Mouse (Mus musculus) adrenal gland, postnatal 10 days (tissue): Measurements from ENCODE around the gene Slc17a2. TPM values are rescaled to one million over a fixed set of nuclear protein-coding genes. Genes with fewer than 3 reads are reported as not detected.

ENCODE experiments used
- DNase-seq: peaks from one replicate; pipeline ENCODE4 v3.0.0; 2021; ENCODE audit warnings: mixed read lengths
- total RNA-seq, 2 experiments: library from RNA; stranded (reverse); gene quantifications; 2 replicates each; pipeline ENCODE4 v1.2.3; 2021

Gene Slc17a2
- total RNA-seq, 2 experiments from 2014 or later: 16.2 to 33.8 TPM

DNA sequence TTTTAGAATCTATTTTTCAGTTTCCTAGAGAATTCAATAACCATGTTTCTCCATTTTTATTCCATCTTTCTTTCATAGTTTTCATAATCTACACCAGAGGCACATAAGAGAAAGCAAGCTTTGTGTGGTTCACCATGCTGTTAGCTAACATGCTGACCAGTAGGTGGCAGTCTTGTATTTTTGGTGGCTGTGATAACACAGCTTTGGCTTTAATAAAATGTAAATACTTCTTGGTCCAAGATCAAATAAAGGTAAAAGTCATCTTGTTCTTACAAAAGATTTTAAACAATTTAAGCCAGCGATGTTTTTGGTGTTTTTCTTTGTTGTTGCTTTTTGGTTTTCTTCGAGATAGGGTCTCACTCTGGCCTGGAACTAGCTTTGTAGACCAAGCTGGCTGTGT is 14.3 kb upstream of the Slc17a2 start:
- peak; percentile 66 for DNase-seq

DNA sequence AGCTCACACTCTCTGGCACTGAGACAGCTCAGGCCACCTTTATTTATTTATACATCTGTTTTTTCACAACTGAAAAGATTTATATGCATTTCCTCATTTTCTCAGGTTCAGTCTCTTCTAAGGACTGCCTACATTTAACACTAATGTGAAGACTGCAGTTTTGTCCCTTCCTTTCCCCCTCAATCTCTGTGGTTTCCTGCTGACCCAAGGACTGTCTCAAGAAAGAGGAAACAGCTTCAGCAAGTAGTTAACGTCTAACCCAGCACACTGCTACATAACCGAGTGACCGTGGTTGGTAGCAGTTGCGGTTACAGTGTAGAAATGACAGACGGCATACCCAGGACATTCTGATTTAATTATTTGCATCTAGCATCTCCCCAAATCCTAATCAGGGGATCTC is 7.4 kb upstream of the Slc17a2 start:
- DNase-seq: no peak

DNA sequence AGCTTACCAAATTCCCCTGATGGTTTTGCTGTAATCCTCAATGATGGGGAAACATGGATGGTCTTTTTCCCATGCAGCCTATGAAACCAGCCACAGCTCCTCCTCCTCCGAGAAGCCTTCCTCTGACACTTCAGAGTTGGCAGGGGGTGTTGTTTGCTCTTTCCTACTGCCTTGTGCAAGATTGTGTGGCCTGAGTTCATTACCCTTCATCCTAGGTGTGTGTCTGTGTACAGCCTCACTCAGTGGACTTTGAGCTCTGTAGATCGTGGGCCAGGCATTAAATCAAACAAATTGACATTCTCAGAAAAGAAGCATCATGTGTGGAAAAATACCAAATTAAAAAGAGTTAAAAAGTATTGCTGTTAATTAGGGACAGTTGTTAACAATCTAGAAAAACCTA is 2.3 kb upstream of the Slc17a2 start:
- DNase-seq: no peak

DNA sequence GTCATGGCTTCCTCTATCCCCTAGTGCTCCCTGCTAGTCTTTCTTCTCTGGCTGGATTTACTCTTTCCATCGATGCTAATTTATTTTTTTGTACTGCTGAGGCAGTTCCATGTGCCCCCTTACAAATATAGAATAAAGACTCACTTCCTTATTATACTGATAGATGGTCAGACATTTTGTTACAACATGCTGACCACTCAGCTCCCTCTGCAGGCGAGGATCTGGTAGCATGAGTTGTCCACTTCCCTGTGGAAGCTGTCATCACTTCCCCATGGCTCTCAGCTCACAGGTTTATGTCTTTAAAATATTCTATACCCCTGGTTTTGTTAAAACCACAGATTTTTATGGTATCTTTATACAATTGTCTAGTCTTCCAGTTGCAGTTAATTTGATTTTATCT is 9.4 kb downstream of the Slc17a2 start:
- DNase-seq: no peak

DNA sequence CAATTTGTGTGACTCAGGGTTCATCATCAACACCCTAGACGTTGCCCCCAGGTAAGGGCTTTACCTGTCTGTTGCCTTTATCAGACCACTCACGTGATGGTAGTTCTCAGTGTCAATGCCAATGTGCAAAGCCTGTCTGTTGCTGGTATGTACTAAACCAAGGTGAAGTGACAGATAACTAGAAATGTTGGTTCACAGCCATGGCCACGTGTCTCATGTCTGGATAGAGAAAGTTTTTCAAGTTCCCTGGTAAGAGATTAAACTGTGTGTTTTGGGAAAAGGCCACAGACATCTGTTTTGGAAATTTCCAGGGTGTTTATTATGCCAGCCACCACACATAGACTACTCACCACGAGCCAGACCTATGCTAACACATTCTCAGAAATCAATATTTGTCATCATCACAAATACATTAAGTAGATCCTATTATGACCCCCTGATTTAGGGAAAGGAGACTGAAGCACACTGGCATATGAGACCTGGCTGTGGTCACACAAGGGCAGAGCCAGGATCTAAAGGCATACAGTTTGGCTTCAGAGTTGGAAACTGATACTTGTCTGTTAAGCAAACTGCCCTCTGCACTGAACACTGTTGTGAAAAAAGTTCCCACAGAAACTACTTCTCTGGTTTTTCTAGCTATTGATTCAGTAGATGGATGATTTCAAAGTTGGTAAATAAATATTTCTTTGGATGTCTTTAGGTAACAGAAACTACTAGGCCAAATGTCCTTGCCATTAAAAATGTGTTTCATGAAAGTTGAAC is 13.6 kb downstream of the Slc17a2 start:
- no peak for DNase-seq

DNA sequence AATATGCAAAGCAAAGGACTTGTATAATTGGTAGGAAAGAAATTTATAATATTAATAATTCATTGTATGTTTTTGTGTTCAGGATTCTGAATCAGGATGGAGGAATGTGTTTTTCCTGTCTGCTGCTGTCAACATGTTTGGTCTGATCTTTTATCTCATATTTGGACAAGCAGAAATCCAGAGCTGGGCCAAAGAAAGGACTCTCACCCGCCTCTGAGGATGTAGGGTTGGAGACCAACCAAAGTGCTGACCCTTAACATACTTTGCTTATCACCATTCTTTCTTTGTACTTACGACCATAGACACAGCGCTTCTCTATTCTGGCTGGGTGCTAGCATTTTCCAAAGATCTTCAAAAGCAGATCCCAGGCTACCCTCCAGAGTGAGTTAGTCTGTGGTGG is 15.4 kb downstream of the Slc17a2 start:
- no peak for DNase-seq

DNA sequence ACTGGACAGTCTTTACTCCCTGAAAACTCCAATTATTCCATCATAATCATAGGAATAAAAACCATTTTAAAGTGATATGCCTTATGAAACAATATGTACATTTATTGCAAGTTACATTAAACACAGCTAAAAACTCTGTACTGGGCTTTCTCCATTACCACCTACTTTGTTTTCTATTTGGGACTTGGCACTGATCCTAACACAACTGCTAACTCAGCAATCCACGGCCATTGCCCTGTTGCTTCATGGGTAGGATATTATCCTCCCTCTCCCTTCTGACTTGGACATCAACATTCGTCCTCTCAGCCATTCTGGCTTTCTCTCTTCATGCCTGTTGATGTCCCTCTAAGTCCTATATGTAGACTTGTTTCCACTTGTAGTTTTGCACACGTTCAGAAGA is 19.8 kb downstream of the Slc17a2 start:
- DNase-seq: no peak

DNA sequence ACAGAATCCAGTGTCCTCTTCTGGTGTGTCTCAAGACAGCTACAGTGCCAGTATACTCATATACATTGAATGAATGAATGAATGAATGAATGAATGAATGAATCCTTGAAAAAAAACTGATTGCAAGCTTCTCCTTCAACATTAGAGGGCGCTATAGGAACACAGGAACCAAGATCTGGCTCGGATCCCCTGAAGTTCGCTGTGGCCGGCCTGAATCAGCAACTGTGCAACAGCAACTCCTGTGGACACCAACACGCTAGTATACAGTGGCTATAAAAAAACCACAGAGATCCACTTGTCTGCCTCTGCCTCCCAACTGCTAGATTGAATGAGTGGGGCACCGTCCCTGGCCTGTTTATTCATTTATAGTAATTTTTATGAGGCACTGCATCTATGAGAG is 26.3 kb downstream of the Slc17a2 start:
- peak; percentile 49 for DNase-seq

DNA sequence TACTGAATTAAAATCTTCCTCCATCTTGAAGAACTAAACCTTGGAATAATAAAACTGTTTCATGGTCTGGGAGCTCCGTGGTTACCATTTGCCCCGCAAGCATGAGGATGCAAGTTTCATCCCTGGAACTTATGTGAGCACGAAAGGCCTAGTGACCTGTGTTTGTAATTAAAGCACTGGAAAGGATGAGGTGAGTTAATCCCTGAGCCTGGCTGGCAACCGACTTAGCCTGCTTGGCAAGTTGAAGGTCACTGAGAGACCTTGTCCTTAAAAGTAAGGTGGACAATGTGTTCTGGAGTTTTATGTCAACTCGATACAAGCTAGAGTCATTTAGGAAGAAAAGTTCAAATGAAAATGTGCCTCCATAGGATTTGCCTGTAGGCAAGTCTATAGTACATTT is 28.0 kb downstream of the Slc17a2 start:
- no peak for DNase-seq

DNA sequence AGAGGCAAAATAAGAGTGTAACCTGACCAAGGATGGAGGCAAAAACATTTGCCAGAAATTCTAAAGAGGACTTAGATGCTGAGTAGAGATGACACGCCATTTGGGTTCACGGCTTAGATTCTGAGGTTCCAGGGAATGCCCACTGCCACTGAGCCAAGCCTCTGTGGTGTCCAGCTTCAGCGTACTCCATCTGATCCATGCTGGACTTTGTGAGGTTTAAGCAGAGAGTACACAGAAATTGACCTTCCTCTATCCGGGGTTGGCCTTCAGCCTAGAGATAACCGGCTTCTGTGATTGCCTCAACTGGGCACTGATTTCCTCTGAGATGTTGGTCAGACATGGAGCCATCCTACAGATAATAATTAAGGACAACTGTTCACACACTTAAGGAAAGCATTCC is 29.8 kb downstream of the Slc17a2 start:
- DNase-seq: peak; percentile 26

DNA sequence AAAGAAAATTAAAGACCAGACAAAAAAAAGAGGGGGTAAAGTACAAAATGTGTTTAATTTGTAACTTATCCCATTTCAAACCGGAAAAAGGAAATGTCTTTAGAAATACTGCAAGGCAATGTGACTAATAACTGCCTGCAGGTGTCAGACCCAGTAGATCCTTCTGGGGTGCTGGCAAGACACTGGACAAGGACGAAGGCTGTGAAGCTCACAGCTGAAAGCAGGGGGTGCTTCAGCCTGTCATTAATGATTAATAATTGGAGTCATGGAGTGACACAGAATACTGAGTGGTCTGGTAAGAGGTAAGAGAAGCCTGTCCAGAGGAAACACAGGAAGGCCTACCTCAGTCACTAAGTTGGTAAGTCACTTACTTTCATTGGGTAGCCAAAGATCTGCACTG is 32.5 kb downstream of the Slc17a2 start, which contains the start of gene Slc17a3:
Gene Slc17a3 (plus strand): TSS at position 127 of the 400 bp plus-strand sequence.
- no peak for DNase-seq

DNA sequence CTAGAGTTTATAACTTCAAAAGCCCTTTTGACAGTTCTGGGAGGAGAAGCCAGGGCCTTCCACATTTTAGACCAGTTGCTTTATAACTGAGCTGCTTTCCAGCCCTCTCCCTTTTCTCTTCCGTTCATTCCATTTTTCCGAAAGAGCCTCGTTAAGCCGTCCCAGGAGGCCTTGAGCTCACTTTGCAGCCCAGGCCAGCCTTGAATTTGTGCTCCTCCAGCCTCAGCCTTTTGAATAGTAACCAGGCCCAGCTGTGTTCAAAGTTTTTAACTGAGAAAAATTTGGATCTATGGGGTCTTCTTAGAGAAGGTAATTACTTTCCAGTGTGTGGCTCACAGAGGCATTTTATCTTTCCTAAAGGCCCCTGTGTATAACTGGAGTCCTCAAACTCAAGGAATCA is 39.1 kb downstream of the Slc17a2 start:
- DNase-seq: no peak

DNA sequence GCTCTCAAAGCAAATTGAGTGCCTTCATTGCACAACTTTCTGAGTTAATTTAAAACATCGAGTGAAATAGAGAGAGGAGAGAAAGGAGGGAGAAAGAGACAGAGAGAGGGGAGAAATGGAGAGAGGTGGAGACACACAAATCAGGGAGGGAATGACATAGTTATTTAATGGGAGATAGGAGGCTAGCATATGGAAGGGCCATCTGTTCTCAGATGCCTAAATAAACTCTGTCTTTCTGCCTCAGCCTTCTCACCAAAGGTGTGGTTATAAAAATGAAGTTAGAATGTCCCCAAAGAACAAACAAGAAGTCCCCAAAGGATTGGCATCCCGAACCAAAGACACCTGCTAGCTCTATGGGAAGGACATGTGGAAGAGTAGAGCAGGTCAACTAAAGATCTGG is 42.5 kb downstream of the Slc17a2 start:
- no peak for DNase-seq

DNA sequence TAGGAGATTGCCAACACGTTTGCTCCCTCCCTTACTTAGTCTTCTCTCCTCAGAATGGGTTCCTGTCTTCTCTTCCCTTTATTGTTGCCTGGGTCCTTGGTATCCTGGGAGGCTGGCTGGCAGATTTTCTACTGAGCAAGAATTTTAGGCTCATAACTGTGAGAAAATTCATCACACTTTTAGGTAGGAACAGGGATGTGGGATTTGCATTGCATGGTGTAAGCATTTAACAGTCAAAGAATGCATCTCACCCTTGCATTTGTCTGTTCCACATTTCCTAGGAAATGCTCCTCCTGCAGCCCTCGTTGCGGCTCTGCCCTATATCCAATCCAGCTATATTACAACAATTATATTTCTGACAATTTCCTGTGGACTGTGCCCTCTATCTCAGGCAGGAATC is 49.6 kb downstream of the Slc17a2 start:
- no peak for DNase-seq

DNA sequence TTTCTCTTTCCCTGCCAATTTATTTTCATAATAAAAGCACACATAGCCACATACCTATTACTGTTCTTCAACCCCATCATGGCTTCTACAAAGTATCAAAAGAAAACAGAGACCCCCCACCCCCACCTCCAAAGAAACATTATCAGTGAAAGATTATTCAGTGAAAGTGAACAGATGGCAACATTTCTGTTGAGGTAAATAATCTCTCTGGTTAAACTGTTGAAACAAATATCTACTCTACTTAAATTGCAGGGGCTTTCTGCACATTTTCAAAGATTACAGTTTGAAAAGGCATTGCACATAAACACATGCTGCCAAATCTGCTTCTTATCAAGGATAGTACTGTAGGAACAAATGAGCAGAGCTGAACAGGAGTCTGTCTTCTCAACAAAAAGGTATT is 55.0 kb downstream of the Slc17a2 start:
- DNase-seq: no peak

DNA sequence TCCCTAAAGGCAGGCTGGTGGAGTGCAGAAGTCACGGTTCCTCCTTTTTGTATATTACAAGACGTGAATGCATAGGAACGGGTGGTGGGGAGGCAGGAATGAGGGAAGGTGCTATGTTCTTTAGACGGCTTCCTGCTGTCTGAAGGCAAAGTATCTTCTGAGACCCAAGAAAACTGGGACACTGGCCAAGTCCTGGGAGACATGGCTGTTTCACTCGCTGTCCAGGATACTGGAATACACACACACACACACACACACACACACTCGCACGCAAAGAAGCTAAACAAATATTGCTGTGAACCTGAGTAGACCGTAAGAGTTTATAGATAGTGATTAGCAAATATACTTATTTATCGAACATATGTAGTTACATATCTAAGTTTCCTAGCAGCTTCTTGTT is 57.9 kb downstream of the Slc17a2 start:
- peak; percentile 9 for DNase-seq

DNA sequence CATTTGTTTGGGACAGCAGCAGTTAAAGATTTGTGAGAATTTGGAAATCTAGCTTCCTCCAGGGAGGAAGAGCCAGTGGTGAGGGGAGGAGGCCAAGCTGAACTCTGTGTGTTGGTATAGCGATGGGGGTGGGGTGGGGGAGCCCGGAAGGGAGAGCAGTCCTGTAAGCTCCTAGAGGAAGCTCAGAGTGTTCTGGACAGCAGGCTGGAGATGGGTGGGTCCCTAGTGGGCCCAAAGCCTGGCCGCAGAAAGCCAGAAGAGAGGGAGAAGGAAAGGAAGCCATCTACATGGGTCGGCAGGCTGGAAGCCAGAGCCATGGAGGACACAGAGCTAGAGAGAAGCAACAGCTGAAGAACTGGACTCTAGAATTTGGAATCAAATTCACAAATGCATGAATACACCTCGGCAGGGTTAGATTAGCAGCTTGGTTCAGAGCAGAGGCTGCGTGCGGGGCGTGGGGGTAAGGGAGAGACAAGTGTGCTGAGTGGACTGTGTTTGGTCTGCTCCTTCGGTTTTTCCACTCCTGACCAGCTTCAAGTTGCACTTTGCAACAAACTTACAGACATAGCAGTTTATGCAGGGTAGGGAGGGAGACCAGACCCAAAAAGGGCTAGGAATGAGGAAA is 59.4 kb downstream of the Slc17a2 start:
- DNase-seq: peak; percentile 10

DNA sequence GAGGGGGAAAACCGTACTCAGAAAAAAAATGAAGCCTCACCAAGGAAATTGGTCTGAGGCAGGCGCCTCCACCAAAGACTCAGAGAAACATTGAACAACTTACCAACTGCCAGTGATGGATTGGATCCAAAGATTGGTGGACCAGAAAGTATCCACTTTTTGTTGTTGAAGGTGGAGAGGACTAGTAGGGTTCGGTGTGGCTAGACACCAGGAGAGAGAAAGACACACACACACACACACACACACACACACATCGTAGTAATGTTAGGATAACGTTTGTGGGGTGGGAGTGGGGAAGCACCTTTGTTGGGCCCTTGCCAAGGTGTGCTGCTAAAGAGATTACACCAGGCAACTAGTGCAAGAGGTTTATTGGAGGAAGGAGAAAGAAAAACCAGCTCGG is 60.2 kb downstream of the Slc17a2 start:
- no peak for DNase-seq

DNA sequence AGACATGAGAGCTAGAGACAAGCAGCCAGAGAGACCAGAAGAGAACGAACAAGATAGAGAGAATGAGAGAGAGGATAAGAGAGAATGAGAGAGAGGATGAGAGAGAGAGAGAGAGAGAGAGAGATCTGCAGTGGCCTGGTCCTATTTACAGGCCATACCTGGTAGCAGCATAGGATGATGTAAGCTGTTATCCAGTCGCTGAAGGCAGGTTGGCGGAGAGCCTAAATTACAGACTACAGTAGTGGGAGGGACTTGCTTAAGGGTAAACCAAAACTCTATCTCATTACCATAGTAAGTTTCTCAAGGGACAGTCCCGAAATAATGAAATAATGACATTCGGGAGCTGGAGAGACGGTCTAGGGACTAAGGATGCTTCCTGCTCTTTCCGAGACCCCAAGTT is 60.6 kb downstream of the Slc17a2 start, which contains the start of gene Slc17a1:
Gene Slc17a1 (plus strand): TSS at position 346 of the 400 bp plus-strand sequence.
- peak; percentile 3 for DNase-seq

DNA sequence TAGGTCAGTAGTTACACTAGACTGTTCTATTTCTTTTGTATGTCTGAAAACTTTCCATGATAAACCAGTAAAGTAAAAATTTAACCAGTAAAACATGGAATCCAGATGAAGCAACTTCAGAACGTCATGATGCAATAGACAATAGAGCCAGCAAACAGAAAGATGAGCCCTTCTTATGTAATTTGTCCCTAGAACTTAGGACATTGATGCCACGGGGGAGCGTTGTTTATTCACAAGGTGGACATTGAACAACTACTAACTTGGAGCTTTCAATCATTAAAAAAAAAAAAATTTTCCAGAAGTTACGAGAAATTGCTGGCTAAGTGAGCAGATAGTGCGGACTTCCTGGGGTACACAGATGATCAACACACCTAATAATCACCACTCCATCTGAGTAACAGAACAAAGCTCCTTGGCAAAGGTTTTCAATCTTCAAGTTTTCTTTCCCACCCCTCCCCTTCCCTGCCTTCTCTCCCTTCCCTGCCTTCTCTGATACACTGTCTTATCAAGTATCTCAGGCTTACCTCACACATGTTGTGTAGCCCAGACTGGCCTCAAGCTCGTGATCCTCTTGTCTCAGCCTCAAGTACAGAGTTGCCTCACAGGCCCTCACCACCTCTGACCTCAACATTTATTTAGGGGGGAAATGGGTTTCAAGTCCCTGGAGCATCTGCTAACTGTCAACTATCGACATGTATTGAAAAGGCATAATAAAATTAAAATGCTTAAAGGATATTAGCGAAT is 62.2 kb downstream of the Slc17a2 start:
- DNase-seq: no peak

DNA sequence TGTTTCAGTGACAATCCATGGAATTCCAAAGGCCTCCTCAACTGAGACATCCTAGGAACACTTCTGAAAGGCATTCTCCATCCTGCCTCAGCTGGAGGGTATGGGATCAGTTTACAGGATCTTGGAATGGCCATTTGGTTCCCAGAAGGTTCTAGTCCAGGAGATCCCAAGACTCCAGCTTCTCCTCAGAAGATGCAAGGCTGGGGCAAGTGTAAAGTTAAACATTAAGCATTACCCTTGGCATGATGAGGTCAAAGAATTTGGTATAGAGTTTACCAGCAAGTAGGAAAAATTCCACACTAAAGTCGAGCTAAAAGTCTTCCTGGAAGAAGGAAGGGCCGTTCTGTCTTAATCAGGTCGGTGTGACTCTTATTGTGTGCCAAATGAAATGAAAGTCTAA is 63.2 kb downstream of the Slc17a2 start:
- no peak for DNase-seq

DNA sequence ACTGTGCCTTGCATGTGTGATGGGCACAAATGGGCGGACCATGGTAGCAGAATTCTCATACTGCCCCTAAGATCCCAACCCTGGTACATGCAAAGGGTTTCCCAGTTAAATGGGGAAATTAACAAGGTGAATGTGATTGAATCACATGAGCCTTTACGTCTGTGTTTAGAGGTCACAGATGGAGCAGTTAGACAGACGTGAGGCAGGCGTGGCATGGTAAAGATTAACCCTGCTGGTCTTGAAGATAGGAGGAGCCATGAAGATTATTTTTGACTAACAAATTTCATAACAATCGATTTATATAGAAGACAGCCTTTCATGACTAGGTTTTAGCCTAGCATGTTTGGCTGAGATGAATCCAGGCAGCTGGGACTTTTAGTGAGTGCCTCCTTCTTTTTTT is 66.3 kb downstream of the Slc17a2 start:
- no peak for DNase-seq
